Mouse (Mus musculus) lung, embryonic 16.5 days (tissue): ENCODE measurements around the gene Rem1. TPM values are rescaled to one million over a fixed set of nuclear protein-coding genes. Genes with fewer than 3 reads are reported as not detected.

Experiments
- ATAC-seq: fragments of 200-750 bp; cut with Nextera tagmentation; 2 replicates; pipeline ENCODE4 v1.8.0; 2017; ENCODE audit warnings: low read depth, mild to moderate bottlenecking, moderate library complexity
- H3K27ac ChIP-seq: fragments of 300-500 bp; sonication (generic); 2 replicates; pipeline ENCODE4 v1.5.1; 2014; ENCODE audit warnings: mild to moderate bottlenecking, control low read depth, low read length
- H3K27me3 ChIP-seq: fragments of 300-500 bp; sonication (generic); 2 replicates; pipeline ENCODE4 v1.6.1; 2014; ENCODE audit warnings: low read depth, low read length, mixed read lengths; ENCODE audit not compliant: control insufficient read depth, insufficient read depth
- H3K36me3 ChIP-seq: fragments of 300-500 bp; sonication (generic); 2 replicates; pipeline ENCODE4 v1.6.1; 2014; ENCODE audit warnings: low read length; ENCODE audit not compliant: control insufficient read depth, insufficient read depth
- H3K4me1 ChIP-seq: fragments of 300-500 bp; sonication (generic); replicated peaks from 2 replicates; pipeline ENCODE4 v1.6.1; 2014; ENCODE audit warnings: low read length, mixed read lengths; ENCODE audit not compliant: control insufficient read depth, insufficient read depth
- H3K4me2 ChIP-seq: fragments of 300-500 bp; sonication (generic); 2 replicates; pipeline ENCODE4 v1.6.1; 2014; ENCODE audit warnings: low read depth, low read length, control low read depth
- H3K4me3 ChIP-seq: fragments of 300-500 bp; sonication (generic); 2 replicates; pipeline ENCODE4 v1.5.1; 2014; ENCODE audit warnings: mild to moderate bottlenecking, low read length, control low read depth
- H3K9ac ChIP-seq: fragments of 300-500 bp; sonication (generic); 2 replicates; pipeline ENCODE4 v1.6.1; 2014; ENCODE audit warnings: low read length, control low read depth
- H3K9me3 ChIP-seq: fragments of 300-500 bp; sonication (generic); 2 replicates; pipeline ENCODE4 v1.6.1; 2016; ENCODE audit warnings: low read length; ENCODE audit not compliant: control insufficient read depth
- WGBS: fragments of 180-500 bp; shearing (Covaris S2); extraction: QIAGEN DNeasy Blood & Tissue Kit; methylation state at CpG from one replicate; pipeline ENCODE4 v1.1.7; 2014; 5-methylcytosine and 5-hydroxymethylcytosine counted together
- polyA plus RNA-seq: library from polyadenylated mRNA; unstranded; fragments of >200 nt; fragmentation: Nextera tagmentation; extraction: Ambion mirVana; gene quantifications from 2 replicates; pipeline ENCODE4 v1.2.1, GENCODE M21; 2015

The Rem1 gene
- polyA plus RNA-seq, 1 experiment from 2014 or later: 8.4 TPM

- no peak overlapping the region for H3K27ac ChIP-seq
- H3K4me1 ChIP-seq: no peaks in the 10 kb centered on the region
Measured at GRCm38 (mm10) chr2:152679701-152680355, 53.1 kb downstream of the Rem1 start.

DNA sequence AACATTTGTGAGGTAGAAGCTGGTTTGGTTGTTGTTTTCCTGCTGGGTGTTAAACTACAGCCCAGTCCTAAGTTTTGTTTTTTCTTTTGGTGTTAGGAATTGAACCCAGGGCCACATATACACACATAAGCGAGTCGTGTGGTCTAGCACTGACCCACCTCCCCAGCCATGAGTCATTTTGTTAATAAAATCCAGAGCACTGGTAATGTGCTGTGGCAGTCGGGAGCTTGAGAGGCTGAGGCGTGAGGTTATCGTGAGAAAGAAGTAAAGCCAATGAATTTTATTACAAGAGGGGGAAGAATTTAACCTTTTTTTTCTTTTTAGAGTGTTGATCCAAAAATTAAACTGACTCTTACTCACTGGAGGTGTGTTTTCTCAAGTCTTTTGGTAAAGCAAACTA, 56.3 kb downstream of the Rem1 start:
- WGBS: 87% methylated on average over 5 of the region's 5 CpGs
- ATAC-seq: no peak

More at GRCm38 (mm10) chr2:152679701-152680355, 53.1 kb downstream of the Rem1 start:
- Histone ChIP-seq H3K4me3 (no peak overlapping the region), H3K9me3 (no peaks in the 10 kb centered on the region), H3K9ac (no peak overlapping the region), H3K4me2 (no peak overlapping the region), H3K27me3 (no peaks in the 10 kb centered on the region), H3K36me3 (peaks cover 71% of the 10 kb centered on the region)
- ATAC-seq: no peak
- WGBS: 76% methylated on average over 8 of the region's 8 CpGs

More for the DNA sequence above, 56.3 kb downstream of the Rem1 start:
- Histone ChIP-seq H3K4me1 (peaks cover 3% of the 10 kb centered on the region; the same call in 1 of the 2 replicates), H3K9me3 (peaks cover 8% of the 10 kb centered on the region), H3K27me3 (no peaks in the 10 kb centered on the region), H3K9ac (no peak overlapping the region), H3K36me3 (peaks cover 82% of the 10 kb centered on the region), H3K4me3 (no peak overlapping the region), H3K4me2 (no peak overlapping the region), H3K27ac (no peak overlapping the region)

Other genes with a start within 250 kb of the Rem1 start
- gene Sox12, start 228.9 kb upstream of the Rem1 start, polyA plus RNA-seq: 7.4 and 8.1 TPM in 2 replicates
- gene Zcchc3, start 211.9 kb upstream of the Rem1 start, polyA plus RNA-seq: 22.2 and 25.9 TPM in 2 replicates
- 8.5 and 10.5 TPM in 2 replicates for gene 6820408C15Rik, start 211.4 kb upstream of the Rem1 start, polyA plus RNA-seq
- not detected in 2 replicates for gene Defb23, start 162.3 kb upstream of the Rem1 start, polyA plus RNA-seq
- gene Defb20, start 149.9 kb upstream of the Rem1 start, polyA plus RNA-seq: not detected in 2 replicates
- gene Defb22, start 136.8 kb upstream of the Rem1 start, polyA plus RNA-seq: not detected in 2 replicates
- not detected in 2 replicates for gene Defb26, start 115.3 kb upstream of the Rem1 start, polyA plus RNA-seq
- gene Defb28, start 108.7 kb upstream of the Rem1 start, polyA plus RNA-seq: not detected in 2 replicates
- gene Defb29, start 86.9 kb upstream of the Rem1 start, polyA plus RNA-seq: not detected in 2 replicates
- not detected in 2 replicates for gene Gm17416, start 57.6 kb upstream of the Rem1 start, polyA plus RNA-seq
- gene Defb21, start 54.2 kb upstream of the Rem1 start, polyA plus RNA-seq: not detected in 2 replicates
- gene Defb19, start 46.6 kb upstream of the Rem1 start, polyA plus RNA-seq: not detected in 2 replicates
- not detected in 2 replicates for gene Defb45, start 27.6 kb upstream of the Rem1 start, polyA plus RNA-seq
- not detected in 2 replicates for gene Defb36, start 22.6 kb upstream of the Rem1 start, polyA plus RNA-seq
- 1.2 and 3.7 TPM in 2 replicates for gene Defb25, start 3.9 kb upstream of the Rem1 start, polyA plus RNA-seq
- gene H13, start 42.5 kb downstream of the Rem1 start, polyA plus RNA-seq: 96.3 and 98.8 TPM in 2 replicates
- 26.1 and 27.4 TPM in 2 replicates for gene Mcts2, start 60.1 kb downstream of the Rem1 start, polyA plus RNA-seq
- 186 and 189 TPM in 2 replicates for gene Id1, start 109.3 kb downstream of the Rem1 start, polyA plus RNA-seq
- gene Cox4i2, start 127.2 kb downstream of the Rem1 start, polyA plus RNA-seq: 99.6 and 104 TPM in 2 replicates
- gene Bcl2l1, start 204.8 kb downstream of the Rem1 start, polyA plus RNA-seq: 120 and 121 TPM in 2 replicates
- gene Tpx2, start 221.0 kb downstream of the Rem1 start, polyA plus RNA-seq: 85.8 and 101 TPM in 2 replicates